8 mouse cellular contexts compared by ENCODE assay signal in genomic region chr14:79486993-79487731, GRCm38 (mm10). TPM values are rescaled to one million over a fixed set of nuclear protein-coding genes. Genes with fewer than 3 reads are reported as not detected.
DNase-seq lines count a peak whose midpoint lies in the region; ATAC-seq and TF ChIP-seq lines count a peak whose summit lies in the region.

No protein-coding gene starts in this region.

- no peaks in the 10 kb centered on the region for H3K9me3 ChIP-seq in forebrain, embryonic 16.5 days (ENCODE audit: control insufficient read depth, low read length)
- H3K9me3 ChIP-seq in intestine, postnatal 0 days (ENCODE audit: control insufficient read depth), result no peaks in the 10 kb centered on the region
- no peaks in the 10 kb centered on the region for H3K9me3 ChIP-seq in liver, embryonic 15.5 days (replicated peaks)
- no peaks in the 10 kb centered on the region for H3K9me3 ChIP-seq in neural tube, embryonic 14.5 days (ENCODE audit: control insufficient read depth, low read length)

- peak overlapping the region; percentile 45 for H3K9ac ChIP-seq in forebrain, embryonic 16.5 days (replicated peaks; ENCODE audit: low read depth, low read length)
- peak overlapping the region; percentile 41 for H3K9ac ChIP-seq in intestine, postnatal 0 days (ENCODE audit: low read depth, low read length)
- H3K9ac ChIP-seq in liver, embryonic 15.5 days, result peak overlapping the region; percentile 62
- H3K9ac ChIP-seq in neural tube, embryonic 14.5 days (replicated peaks; ENCODE audit: low read depth, low read length), result peak overlapping the region; percentile 25; the same call in 1 of the 2 replicates

- H3K4me1 ChIP-seq in forebrain, embryonic 16.5 days (replicated peaks; ENCODE audit: control insufficient read depth, insufficient read depth, low read length), result peaks cover 22% of the 10 kb centered on the region
- H3K4me1 ChIP-seq in intestine, postnatal 0 days (replicated peaks; ENCODE audit: control insufficient read depth, insufficient read depth, low read length), result peaks cover 14% of the 10 kb centered on the region; the same call in 1 of the 2 replicates
- peaks cover 73% of the 10 kb centered on the region for H3K4me1 ChIP-seq in liver, embryonic 15.5 days (replicated peaks)
- peaks cover 16% of the 10 kb centered on the region for H3K4me1 ChIP-seq in neural tube, embryonic 14.5 days (ENCODE audit: control insufficient read depth, insufficient read depth, low read length)

- H3K27me3 ChIP-seq in forebrain, embryonic 16.5 days (replicated peaks; ENCODE audit: control insufficient read depth, insufficient read depth, low read length), result no peaks in the 10 kb centered on the region
- H3K27me3 ChIP-seq in intestine, postnatal 0 days (replicated peaks; ENCODE audit: control insufficient read depth, insufficient read depth, low read length), result no peaks in the 10 kb centered on the region
- no peaks in the 10 kb centered on the region for H3K27me3 ChIP-seq in liver, embryonic 15.5 days
- no peaks in the 10 kb centered on the region for H3K27me3 ChIP-seq in neural tube, embryonic 14.5 days (ENCODE audit: control insufficient read depth, insufficient read depth, low read length)

- WGBS in forebrain, embryonic 16.5 days, result 8% methylated on average over 19 of the region's 19 CpGs
- 5% methylated on average over 19 of the region's 19 CpGs for WGBS in intestine, postnatal 0 days
- 8% methylated on average over 19 of the region's 19 CpGs for WGBS in liver, embryonic 15.5 days (ENCODE audit: insufficient replicate concordance)
- 9% methylated on average over 19 of the region's 19 CpGs for whole genome bisulfite sequencing in neural tube, embryonic 14.5 days

- H3K27ac ChIP-seq in forebrain, embryonic 16.5 days (ENCODE audit: low read length), result 0 out of 2 replicates have a peak overlapping the region, but pooled peaks have one; percentile 33
- H3K27ac ChIP-seq in intestine, postnatal 0 days (ENCODE audit: low read depth, low read length), result peak overlapping the region; percentile 83
- H3K27ac ChIP-seq in liver, embryonic 15.5 days (replicated peaks), result peak overlapping the region; percentile 85
- H3K27ac ChIP-seq in neural tube, embryonic 14.5 days (ENCODE audit: low read depth, low read length), result no peak overlapping the region

- TF ChIP-seq CTCF in intestine, postnatal 0 days (IDR thresholded peaks at IDR 0.05; ENCODE audit: low read depth), result peak; percentile 65

- H3K36me3 ChIP-seq in forebrain, embryonic 16.5 days (ENCODE audit: control insufficient read depth, insufficient read depth), result no peaks in the 10 kb centered on the region
- H3K36me3 ChIP-seq in intestine, postnatal 0 days (ENCODE audit: control insufficient read depth, insufficient read depth), result no peaks in the 10 kb centered on the region
- peaks cover 13% of the 10 kb centered on the region for H3K36me3 ChIP-seq in liver, embryonic 15.5 days (replicated peaks)
- H3K36me3 ChIP-seq in neural tube, embryonic 14.5 days (ENCODE audit: control insufficient read depth, insufficient read depth, low read length), result no peaks in the 10 kb centered on the region

- peak overlapping the region; percentile 44 for H3K4me3 ChIP-seq in forebrain, embryonic 16.5 days (replicated peaks; ENCODE audit: low read length)
- H3K4me3 ChIP-seq in intestine, postnatal 0 days (ENCODE audit: low read depth, low read length), result peak overlapping the region; percentile 36
- peak overlapping the region; percentile 58 for H3K4me3 ChIP-seq in liver, embryonic 15.5 days (replicated peaks)
- peak overlapping the region; percentile 32 for H3K4me3 ChIP-seq in neural tube, embryonic 14.5 days (ENCODE audit: low read depth, low read length)

- H3K4me2 ChIP-seq in forebrain, embryonic 16.5 days (ENCODE audit: low read length), result peak overlapping the region; percentile 67
- peak overlapping the region; percentile 74 for H3K4me2 ChIP-seq in intestine, postnatal 0 days (replicated peaks; ENCODE audit: low read depth)
- H3K4me2 ChIP-seq in liver, embryonic 15.5 days, result peak overlapping the region; percentile 86
- peak overlapping the region; percentile 52 for H3K4me2 ChIP-seq in neural tube, embryonic 14.5 days (ENCODE audit: low read depth, low read length)

- DNase-seq in ovary, postnatal 36 days (ENCODE audit: low spot score), result peak; percentile 41
- no peak for DNase-seq in ovary, postnatal 10 days (ENCODE audit: low spot score)
- DNase-seq in cerebellum, adult 18-20 months, result peak; percentile 74 to 75

- peak; percentile 39; the same call in 1 of the 2 replicates for ATAC-seq in forebrain, embryonic 16.5 days
- peak; percentile 66 for ATAC-seq in intestine, postnatal 0 days
- peak; percentile 38; the same call in 1 of the 2 replicates for ATAC-seq in liver, embryonic 15.5 days (ENCODE audit: insufficient read depth)
- ATAC-seq in neural tube, embryonic 14.5 days (ENCODE audit: low read depth), result peak; percentile 33; the same call in 1 of the 2 replicates
- no peak for ATAC-seq in inflammation-experienced regulatory T-cells, adult 6 months

RNA-seq across cellular contexts. Expression of gene Wbp4, which starts 5.8 kb away (rescaled TPM):
- polyA plus RNA-seq in forebrain, embryonic 16.5 days (2015; fragmentation: Nextera tagmentation; extraction: Ambion mirVana), result 42.2 and 42.5 TPM in 2 replicates
- 29.8 and 31.0 TPM in 2 replicates for polyA plus RNA-seq in intestine, postnatal 0 days (2015; fragmentation: Nextera tagmentation; extraction: Ambion mirVana)
- polyA plus RNA-seq in liver, embryonic 15.5 days (2015; fragmentation: Nextera tagmentation; extraction: Ambion mirVana), result 11.2 and 13.5 TPM in 2 replicates
- polyA plus RNA-seq in neural tube, embryonic 14.5 days (2014; fragmentation: Nextera tagmentation; extraction: Ambion mirVana), result 47.3 and 48.3 TPM in 2 replicates
- 10 to 100 TPM; 28.3 to 31.3 (median 30.8) TPM for polyA plus RNA-seq in inflammation-experienced regulatory T-cells, adult 6 months (2017; shearing (Covaris generic))

RNA-seq across cellular contexts. Expression of gene Elf1, which starts 6.2 kb away (rescaled TPM):
- 2.7 and 3.3 TPM in 2 replicates for polyA plus RNA-seq in forebrain, embryonic 16.5 days (2015; fragmentation: Nextera tagmentation; extraction: Ambion mirVana)
- polyA plus RNA-seq in intestine, postnatal 0 days (2015; fragmentation: Nextera tagmentation; extraction: Ambion mirVana), result 19.2 and 20.0 TPM in 2 replicates
- 10.7 and 10.9 TPM in 2 replicates for polyA plus RNA-seq in liver, embryonic 15.5 days (2015; fragmentation: Nextera tagmentation; extraction: Ambion mirVana)
- polyA plus RNA-seq in neural tube, embryonic 14.5 days (2014; fragmentation: Nextera tagmentation; extraction: Ambion mirVana), result 2.5 and 4.2 TPM in 2 replicates
- 100 to 1,000 TPM; 128 to 177 (median 141) TPM for polyA plus RNA-seq in inflammation-experienced regulatory T-cells, adult 6 months (2017; shearing (Covaris generic))

RNA-seq across cellular contexts. Expression of gene Kbtbd6, which starts 35.5 kb away (rescaled TPM):
- polyA plus RNA-seq in forebrain, embryonic 16.5 days (2015; fragmentation: Nextera tagmentation; extraction: Ambion mirVana), result 2.8 and 3.8 TPM in 2 replicates
- 0.92 and 0.98 TPM in 2 replicates for polyA plus RNA-seq in intestine, postnatal 0 days (2015; fragmentation: Nextera tagmentation; extraction: Ambion mirVana)
- polyA plus RNA-seq in liver, embryonic 15.5 days (2015; fragmentation: Nextera tagmentation; extraction: Ambion mirVana), result 3.8 and 4.0 TPM in 2 replicates
- polyA plus RNA-seq in neural tube, embryonic 14.5 days (2014; fragmentation: Nextera tagmentation; extraction: Ambion mirVana), result 0.87 and 1.5 TPM in 2 replicates
- polyA plus RNA-seq in inflammation-experienced regulatory T-cells, adult 6 months (2017; shearing (Covaris generic)), result under 1 TPM in 1 of 3 experiments, not detected in 2; 0.92 TPM
